Mouse (Mus musculus): Measurements from ENCODE around the gene Pkp3. TPM values are rescaled to one million over a fixed set of nuclear protein-coding genes. Genes with fewer than 3 reads are reported as not detected.
A peak's percentile ranks its signal among the peaks of the same experiment; 100 is the strongest.

Pkp3 gene
- polyA plus RNA-seq, 1 experiment, result not detected

DNA sequence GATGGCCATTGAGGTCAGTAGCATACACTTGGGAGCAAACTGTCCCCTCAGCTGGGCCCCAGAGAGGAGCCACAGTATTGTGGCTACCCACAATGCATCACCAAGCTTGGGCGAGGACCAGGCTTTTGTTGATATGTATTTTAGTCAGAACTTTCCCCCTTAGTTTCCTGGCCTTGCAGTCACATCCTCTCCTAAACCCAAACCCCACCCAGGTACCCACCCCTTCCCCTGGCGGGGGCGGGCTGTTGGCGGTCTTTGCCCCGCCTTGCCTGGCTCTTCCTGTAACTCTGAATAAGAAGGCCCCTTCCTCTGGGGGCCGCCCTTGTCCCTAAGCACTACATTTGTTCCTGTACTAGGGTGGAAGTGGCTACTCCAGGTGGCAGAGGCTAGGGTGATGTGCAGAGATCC lies 18.6 kb downstream of the Pkp3 start:
- TF ChIP-seq POLR2A (IDR thresholded peaks at IDR 0.05; ENCODE audit: insufficient read depth, low read depth, low read length) (no peak), CTCF (IDR thresholded peaks at IDR 0.05; ENCODE audit: insufficient read depth, low read depth, low read length) (no peak)
- peak overlapping the region; percentile 17; the same call in 1 of the 2 replicates for H3K4me3 ChIP-seq (ENCODE audit: insufficient read depth, low read depth, low read length)
- no peak overlapping the region for H3K27ac ChIP-seq (ENCODE audit: insufficient read depth, low read depth, low read length)
- peaks cover 16% of the 10 kb centered on the region for H3K4me1 ChIP-seq (ENCODE audit: control insufficient read depth, insufficient read depth, low read length)
- 55% methylated on average over 6 of the region's 6 CpGs for WGBS

DNA sequence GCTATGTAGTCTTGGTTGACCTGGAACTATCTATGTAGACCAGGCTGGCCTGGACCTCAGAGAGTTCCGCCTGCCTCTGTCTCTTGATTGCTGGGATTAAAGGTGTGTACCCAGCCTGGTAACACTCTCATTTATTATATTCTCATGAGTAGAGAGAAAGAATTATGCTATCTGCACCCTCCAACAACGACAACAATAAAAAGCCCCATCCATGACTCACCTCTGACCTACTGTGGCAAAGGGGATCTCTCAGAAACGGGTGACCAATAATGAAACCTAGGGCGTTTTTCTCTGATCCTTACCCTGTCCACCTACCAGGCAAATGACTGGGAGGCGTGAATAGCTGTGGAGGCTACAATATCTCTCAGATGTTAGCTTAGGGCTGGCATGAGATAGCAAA lies 19.2 kb downstream of the Pkp3 start:
- Histone ChIP-seq H3K4me1 (ENCODE audit: control insufficient read depth, insufficient read depth, low read length) (peaks cover 14% of the 10 kb centered on the region), H3K4me3 (ENCODE audit: insufficient read depth, low read depth, low read length) (no peak overlapping the region), H3K27ac (ENCODE audit: insufficient read depth, low read depth, low read length) (no peak overlapping the region)
- no peak for TF ChIP-seq POLR2A (IDR thresholded peaks at IDR 0.05; ENCODE audit: insufficient read depth, low read depth, low read length)
- no peak for TF ChIP-seq CTCF (IDR thresholded peaks at IDR 0.05; ENCODE audit: insufficient read depth, low read depth, low read length)
- 82% methylated on average over 5 of the region's 5 CpGs for WGBS

DNA sequence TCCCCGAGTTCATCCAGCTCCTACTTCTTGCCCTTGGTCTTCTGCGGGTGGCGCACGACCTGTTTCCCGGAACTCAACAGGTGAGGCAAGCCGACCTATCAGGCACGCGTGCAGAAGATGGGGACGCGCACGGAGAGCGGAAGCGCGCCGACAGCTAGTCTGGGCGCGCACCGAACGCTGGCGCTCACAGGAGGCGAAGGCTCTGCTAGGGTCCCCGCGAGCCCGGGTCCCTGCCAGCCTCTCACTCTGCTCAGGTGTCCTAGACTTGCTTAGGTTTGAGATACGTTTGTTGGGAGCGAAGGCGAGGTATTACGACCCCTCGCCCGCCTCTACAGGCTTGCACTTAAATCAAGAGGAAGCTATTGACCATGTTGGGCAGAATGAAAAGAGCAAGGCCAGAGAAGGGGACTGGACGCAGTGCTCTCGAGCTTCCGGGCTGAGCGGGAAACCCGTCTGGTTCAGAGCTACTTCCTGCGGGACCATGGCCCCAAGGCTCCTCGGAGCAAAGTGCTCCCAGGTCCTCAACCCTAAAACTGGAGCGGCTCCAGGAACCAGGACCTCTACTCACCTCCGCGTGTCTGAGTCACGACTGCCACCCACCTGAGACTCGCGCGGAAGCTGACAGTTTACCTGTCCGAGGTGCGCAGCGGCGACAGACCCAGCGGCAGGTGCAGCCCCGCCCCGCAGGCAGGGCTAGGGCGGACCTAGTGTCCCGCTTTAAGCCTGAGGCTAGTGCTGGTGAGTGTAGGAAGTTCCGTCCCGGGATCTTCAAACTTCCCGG lies 22.1 kb downstream of the Pkp3 start, which contains the start of gene Sigirr:
TSS of gene Sigirr (minus strand) at position 662 of the 781 bp plus-strand sequence.
- H3K4me3 ChIP-seq (ENCODE audit: insufficient read depth, low read depth, low read length), result peak within 1 kb of the TSS; percentile 31
- no peak within 1 kb of the TSS for H3K27ac ChIP-seq (ENCODE audit: insufficient read depth, low read depth, low read length)
- TF ChIP-seq POLR2A (IDR thresholded peaks at IDR 0.05; ENCODE audit: insufficient read depth, low read depth, low read length), result no peak
- TF ChIP-seq CTCF (IDR thresholded peaks at IDR 0.05; ENCODE audit: insufficient read depth, low read depth, low read length), result no peak
- peaks cover 11% of the 10 kb centered on the region for H3K4me1 ChIP-seq (ENCODE audit: control insufficient read depth, insufficient read depth, low read length)
- WGBS, result 3% methylated on average over 56 of the region's 56 CpGs

DNA sequence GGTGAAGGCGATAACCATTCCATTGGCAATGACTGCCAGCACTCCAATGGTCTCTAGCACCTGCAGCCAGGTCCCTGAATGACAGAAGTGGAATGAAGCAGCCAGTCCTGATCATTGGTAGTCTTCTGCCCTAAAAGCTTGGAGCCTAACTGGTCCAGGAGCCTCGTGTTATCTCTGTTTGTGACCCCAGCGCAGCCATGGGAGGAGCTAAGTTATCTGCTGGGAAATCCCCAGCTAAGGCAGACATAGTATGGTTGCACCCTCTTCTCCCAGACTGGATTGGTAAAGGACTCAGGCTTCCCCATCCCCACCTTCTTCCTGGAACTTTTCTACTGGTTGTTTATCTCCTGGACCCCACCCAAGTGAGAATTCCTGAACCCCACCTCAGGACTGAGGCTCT lies 25.1 kb downstream of the Pkp3 start:
- H3K4me1 ChIP-seq (ENCODE audit: control insufficient read depth, insufficient read depth, low read length), result peaks cover 11% of the 10 kb centered on the region
- TF ChIP-seq POLR2A (IDR thresholded peaks at IDR 0.05; ENCODE audit: insufficient read depth, low read depth, low read length) (no peak), CTCF (IDR thresholded peaks at IDR 0.05; ENCODE audit: insufficient read depth, low read depth, low read length) (no peak)
- WGBS, result 72% methylated on average over 3 of the region's 3 CpGs
- no peak overlapping the region for H3K4me3 ChIP-seq (ENCODE audit: insufficient read depth, low read depth, low read length)
- no peak overlapping the region for H3K27ac ChIP-seq (ENCODE audit: insufficient read depth, low read depth, low read length)

DNA sequence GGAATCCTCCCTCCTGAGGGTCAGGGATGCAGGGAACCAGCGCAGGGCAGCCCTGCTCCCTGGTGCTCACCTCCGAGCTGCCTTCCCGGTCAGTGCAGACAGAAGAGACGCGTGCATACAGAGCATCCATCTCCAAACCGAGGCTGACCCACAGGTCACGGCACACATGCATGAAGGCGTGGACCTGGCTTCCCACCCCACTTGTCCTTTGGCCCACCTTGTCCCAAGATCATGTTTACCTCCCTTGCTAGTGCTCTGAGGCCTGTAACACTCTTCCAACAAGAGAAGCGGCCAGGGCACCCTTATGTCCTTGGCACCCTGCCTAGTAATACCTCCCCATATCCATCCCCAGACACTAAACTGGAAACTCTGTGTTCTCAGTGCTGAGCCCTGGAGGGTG lies 37.9 kb downstream of the Pkp3 start:
- TF ChIP-seq POLR2A (IDR thresholded peaks at IDR 0.05; ENCODE audit: insufficient read depth, low read depth, low read length), result no peak
- no peak for TF ChIP-seq CTCF (IDR thresholded peaks at IDR 0.05; ENCODE audit: insufficient read depth, low read depth, low read length)
- 89% methylated on average over 9 of the region's 9 CpGs for WGBS
- Histone ChIP-seq H3K4me1 (ENCODE audit: control insufficient read depth, insufficient read depth, low read length) (no peaks in the 10 kb centered on the region), H3K27ac (ENCODE audit: insufficient read depth, low read depth, low read length) (no peak overlapping the region), H3K4me3 (ENCODE audit: insufficient read depth, low read depth, low read length) (no peak overlapping the region)

DNA sequence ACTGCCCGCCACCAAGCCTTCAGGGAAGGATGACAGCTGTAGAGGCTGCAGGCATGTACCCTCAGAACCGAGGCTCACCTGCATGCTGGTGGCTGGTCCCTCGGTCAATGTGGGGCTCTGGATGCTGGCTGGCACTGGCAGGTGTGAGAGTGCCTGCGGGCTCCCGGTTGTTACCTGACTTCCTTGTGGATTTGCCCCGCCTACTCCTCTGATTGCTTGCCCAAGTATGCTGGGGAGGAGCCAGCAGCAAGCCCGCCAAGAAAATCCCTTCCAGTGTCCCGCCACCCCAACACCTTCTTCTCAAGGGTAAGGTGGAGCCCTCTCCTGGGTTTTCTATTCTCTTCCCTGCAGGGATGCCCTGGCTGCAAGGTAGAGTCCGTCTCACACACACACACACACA lies 39.6 kb downstream of the Pkp3 start, which contains the start of gene Ano9:
TSS of gene Ano9 (minus strand) at position 171 of the 400 bp plus-strand sequence.
- Histone ChIP-seq H3K4me1 (ENCODE audit: control insufficient read depth, insufficient read depth, low read length) (peaks cover 3% of the 10 kb centered on the region; the same call in 1 of the 2 replicates), H3K27ac (ENCODE audit: insufficient read depth, low read depth, low read length) (no peak within 1 kb of the TSS), H3K4me3 (ENCODE audit: insufficient read depth, low read depth, low read length) (no peak within 1 kb of the TSS)
- no peak for TF ChIP-seq CTCF (IDR thresholded peaks at IDR 0.05; ENCODE audit: insufficient read depth, low read depth, low read length)
- no peak for TF ChIP-seq POLR2A (IDR thresholded peaks at IDR 0.05; ENCODE audit: insufficient read depth, low read depth, low read length)
- 23% methylated on average over 9 of the region's 9 CpGs for WGBS

DNA sequence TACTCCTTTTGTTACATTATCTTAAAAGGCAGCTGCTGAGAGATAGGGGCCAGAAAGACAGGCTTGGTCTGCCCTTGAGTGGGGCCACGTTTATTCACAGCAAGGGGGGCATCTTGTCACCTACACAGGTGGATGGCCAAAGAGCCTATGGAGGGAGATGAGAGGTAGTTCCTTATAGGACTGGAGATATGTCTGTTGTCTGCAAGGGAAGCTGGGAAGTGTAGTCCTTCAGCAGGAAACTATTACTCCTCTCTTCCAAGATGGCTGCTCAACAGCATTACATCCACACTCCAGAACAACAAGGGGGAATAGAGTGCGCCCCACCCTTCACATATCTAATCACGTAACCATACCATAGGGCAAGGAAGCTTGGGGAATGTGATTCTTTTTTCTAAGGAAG lies 41.5 kb downstream of the Pkp3 start:
- no peak for TF ChIP-seq CTCF (IDR thresholded peaks at IDR 0.05; ENCODE audit: insufficient read depth, low read depth, low read length)
- no peak for TF ChIP-seq POLR2A (IDR thresholded peaks at IDR 0.05; ENCODE audit: insufficient read depth, low read depth, low read length)
- 85% methylated on average over 3 of the region's 3 CpGs for WGBS

DNA sequence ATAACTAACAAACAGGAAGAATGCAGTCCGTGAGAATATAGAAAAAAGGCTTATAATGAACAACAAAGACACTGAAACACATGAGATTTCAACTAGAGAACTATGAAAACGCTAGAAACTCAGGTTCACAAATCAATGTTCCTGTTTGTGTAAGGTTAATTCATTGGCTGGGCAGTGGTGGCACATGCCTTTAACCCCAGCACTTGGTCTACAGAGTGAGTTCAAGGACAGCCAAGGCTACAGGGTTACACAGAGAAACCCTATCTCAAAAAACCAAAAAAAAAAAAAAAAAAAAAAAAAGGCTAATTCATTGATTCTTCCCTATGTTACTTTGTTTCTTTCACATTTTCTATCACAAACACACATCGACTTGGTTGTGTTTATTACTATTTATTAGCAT lies 42.6 kb downstream of the Pkp3 start:
- Histone ChIP-seq H3K4me1 (ENCODE audit: control insufficient read depth, insufficient read depth, low read length) (peaks cover 7% of the 10 kb centered on the region; the same call in 1 of the 2 replicates), H3K27ac (ENCODE audit: insufficient read depth, low read depth, low read length) (no peak overlapping the region), H3K4me3 (ENCODE audit: insufficient read depth, low read depth, low read length) (no peak overlapping the region)
- 86% methylated on average over 3 of the region's 3 CpGs for WGBS
- TF ChIP-seq CTCF (IDR thresholded peaks at IDR 0.05; ENCODE audit: insufficient read depth, low read depth, low read length) (no peak), POLR2A (IDR thresholded peaks at IDR 0.05; ENCODE audit: insufficient read depth, low read depth, low read length) (no peak)

More for the DNA sequence above, 41.5 kb downstream of the Pkp3 start:
- peaks cover 7% of the 10 kb centered on the region; the same call in 1 of the 2 replicates for H3K4me1 ChIP-seq (ENCODE audit: control insufficient read depth, insufficient read depth, low read length)
- no peak overlapping the region for H3K4me3 ChIP-seq (ENCODE audit: insufficient read depth, low read depth, low read length)
- no peak overlapping the region for H3K27ac ChIP-seq (ENCODE audit: insufficient read depth, low read depth, low read length)

DNA sequence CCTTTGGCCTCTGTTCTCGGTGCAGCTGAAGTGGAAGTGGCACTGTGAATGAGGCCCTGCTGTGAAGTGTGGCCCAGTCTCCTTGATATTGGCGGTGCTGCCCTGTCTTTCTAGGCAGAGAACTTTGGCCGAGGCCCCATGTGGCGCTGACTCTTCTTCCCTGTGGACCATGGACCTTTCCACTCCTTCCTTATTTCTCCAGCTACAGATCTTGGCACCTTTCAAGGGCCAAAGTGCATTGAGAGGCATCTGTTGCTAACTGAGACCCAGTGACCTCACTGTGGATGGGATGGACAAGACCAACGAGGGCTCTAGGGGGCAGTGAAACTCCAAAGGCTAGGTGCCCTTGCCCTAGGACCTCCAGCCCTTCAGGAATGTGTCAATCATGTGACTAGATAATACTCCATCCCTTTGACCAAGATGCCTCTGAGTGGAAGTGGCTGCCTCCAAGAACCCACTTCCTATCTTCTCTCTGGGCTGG lies 43.1 kb downstream of the Pkp3 start:
- H3K4me1 ChIP-seq (ENCODE audit: control insufficient read depth, insufficient read depth, low read length), result peaks cover 7% of the 10 kb centered on the region; the same call in 1 of the 2 replicates
- H3K4me3 ChIP-seq (ENCODE audit: insufficient read depth, low read depth, low read length), result no peak overlapping the region
- TF ChIP-seq POLR2A (IDR thresholded peaks at IDR 0.05; ENCODE audit: insufficient read depth, low read depth, low read length) (no peak), CTCF (IDR thresholded peaks at IDR 0.05; ENCODE audit: insufficient read depth, low read depth, low read length) (no peak)
- 80% methylated on average over 5 of the region's 5 CpGs for WGBS
- no peak overlapping the region for H3K27ac ChIP-seq (ENCODE audit: insufficient read depth, low read depth, low read length)
